ENCODE assay signal across 25 mouse cellular contexts in the genomic region with DNA sequence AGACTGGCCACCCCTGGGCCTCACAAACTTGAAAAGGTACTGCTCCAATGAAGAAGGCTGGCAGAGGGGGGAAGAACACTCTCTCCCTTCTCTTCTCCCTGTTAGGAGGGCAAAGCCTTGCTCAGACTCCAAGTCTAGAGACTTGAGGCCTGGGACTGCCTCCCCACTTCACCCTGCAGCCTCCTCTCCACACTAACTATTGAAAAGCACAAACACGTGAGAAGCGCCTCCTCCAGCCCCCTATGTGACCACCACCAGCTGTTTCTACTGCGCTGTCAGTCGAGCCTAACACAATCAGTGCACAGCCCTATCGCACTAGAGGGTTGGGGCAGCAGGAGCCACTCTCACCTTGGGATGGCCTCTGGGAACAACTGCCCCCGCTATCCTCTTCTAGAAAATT. TPM values are rescaled to one million over a fixed set of nuclear protein-coding genes. Genes with fewer than 3 reads are reported as not detected.
"Had no signal": no experiment of that assay in that cellular context is flagged by ENCODE, and none has a peak within 500 bp of the region (broad histone marks: within the 10 kb centered on the region; RNA-seq: fewer than 3 reads in every experiment).

No protein-coding gene starts in this region.

- DNase-seq: kidney, adult 2 months; kidney, postnatal 25 days; layer of hippocampus, adult 9-11 months; left cerebral cortex, postnatal 4 days; lung, adult 18-20 months; lung, postnatal 10 days; lung, postnatal 36 days; right cerebral cortex, postnatal 14 days; right cerebral cortex, postnatal 4 days had no signal

- ATAC-seq: intestine, postnatal 0 days; midbrain, embryonic 13.5 days; midbrain, embryonic 16.5 days had no signal

- H3K4me1 ChIP-seq: limb, embryonic 12.5 days; limb, embryonic 15.5 days; lung, embryonic 15.5 days; midbrain, embryonic 10.5 days had no signal

- H3K27ac ChIP-seq: kidney, postnatal 0 days; layer of hippocampus, adult 2 months; limb, embryonic 12.5 days; limb, embryonic 15.5 days; liver, embryonic 14.5 days; lung, embryonic 15.5 days; midbrain, embryonic 10.5 days; midbrain, embryonic 13.5 days; neural tube, embryonic 13.5 days; stomach, postnatal 0 days had no signal

- H3K9me3 ChIP-seq: limb, embryonic 12.5 days; limb, embryonic 15.5 days; lung, embryonic 15.5 days; megakaryocyte, embryonic 14.5 days; midbrain, embryonic 10.5 days; midbrain, embryonic 13.5 days; neural tube, embryonic 13.5 days had no signal

- H3K4me3 ChIP-seq: layer of hippocampus, adult 2 months; limb, embryonic 12.5 days; limb, embryonic 15.5 days; lung, embryonic 15.5 days; megakaryocyte, embryonic 14.5 days; midbrain, embryonic 10.5 days; midbrain, embryonic 13.5 days; myocyte; neural tube, embryonic 13.5 days had no signal

- H3K27me3 ChIP-seq: limb, embryonic 12.5 days; limb, embryonic 15.5 days; lung, embryonic 15.5 days; megakaryocyte, embryonic 14.5 days; midbrain, embryonic 13.5 days; neural tube, embryonic 13.5 days had no signal

- H3K9ac ChIP-seq: limb, embryonic 12.5 days; limb, embryonic 15.5 days; liver, embryonic 14.5 days; lung, embryonic 15.5 days; midbrain, embryonic 13.5 days; neural tube, embryonic 13.5 days had no signal

- H3K4me2 ChIP-seq: limb, embryonic 12.5 days; limb, embryonic 15.5 days; liver, embryonic 11.5 days; lung, embryonic 15.5 days; midbrain, embryonic 13.5 days; neural tube, embryonic 13.5 days had no signal

RNA-seq across cellular contexts. Expression of gene Irf6, which starts 29.6 kb away (rescaled TPM):
- total RNA-seq: monocyte, adult 5-6 weeks had no signal
